Mouse (Mus musculus) forebrain, embryonic 12.5 days (tissue): ENCODE measurements around the gene Slc39a11. TPM values are rescaled to one million over a fixed set of nuclear protein-coding genes. Genes with fewer than 3 reads are reported as not detected.
A peak's percentile ranks its signal among the peaks of the same experiment; 100 is the strongest.

ENCODE experiments used
- ATAC-seq: fragments of 200-750 bp; cut with Nextera tagmentation; 2 replicates; pipeline ENCODE4 v1.8.0; 2017; ENCODE audit warnings: moderate TSS enrichment; ENCODE audit not compliant: low FRiP score
- H3K27ac ChIP-seq: fragments of 300-500 bp; sonication (generic); 2 replicates; pipeline ENCODE4 v1.5.1; 2016; ENCODE audit warnings: mild to moderate bottlenecking
- H3K27me3 ChIP-seq: fragments of 300-500 bp; sonication (generic); 2 replicates; pipeline ENCODE4 v1.6.1; 2016; ENCODE audit warnings: mild to moderate bottlenecking
- H3K36me3 ChIP-seq: fragments of 300-500 bp; sonication (generic); replicated peaks from 2 replicates; pipeline ENCODE4 v1.6.1; 2016; ENCODE audit warnings: mild to moderate bottlenecking
- H3K4me1 ChIP-seq: fragments of 300-500 bp; sonication (generic); 2 replicates; pipeline ENCODE4 v1.6.1; 2016
- H3K4me2 ChIP-seq: fragments of 300-500 bp; sonication (generic); 2 replicates; pipeline ENCODE4 v1.6.1; 2016; ENCODE audit warnings: mild to moderate bottlenecking, moderate library complexity
- H3K4me3 ChIP-seq: fragments of 300-500 bp; sonication (generic); replicated peaks from 2 replicates; pipeline ENCODE4 v1.5.1; 2016; ENCODE audit warnings: mild to moderate bottlenecking
- H3K9ac ChIP-seq: fragments of 300-500 bp; sonication (generic); 2 replicates; pipeline ENCODE4 v1.6.1; 2016; ENCODE audit warnings: mild to moderate bottlenecking
- H3K9me3 ChIP-seq: fragments of 300-500 bp; sonication (generic); 2 replicates; pipeline ENCODE4 v1.6.1; 2016
- WGBS: fragments of 180-500 bp; shearing (Covaris S2); methylation state at CpG from one replicate; pipeline ENCODE4 v1.1.7; 2016; 5-methylcytosine and 5-hydroxymethylcytosine counted together
- polyA plus RNA-seq: library from polyadenylated mRNA; unstranded; fragments of >200 nt; fragmentation: Nextera tagmentation; extraction: Ambion mirVana; gene quantifications from 2 replicates; pipeline ENCODE4 v1.2.1, GENCODE M21; 2016

The Slc39a11 gene
- polyA plus RNA-seq, 1 experiment from 2014 or later = 25.1 TPM

DNA sequence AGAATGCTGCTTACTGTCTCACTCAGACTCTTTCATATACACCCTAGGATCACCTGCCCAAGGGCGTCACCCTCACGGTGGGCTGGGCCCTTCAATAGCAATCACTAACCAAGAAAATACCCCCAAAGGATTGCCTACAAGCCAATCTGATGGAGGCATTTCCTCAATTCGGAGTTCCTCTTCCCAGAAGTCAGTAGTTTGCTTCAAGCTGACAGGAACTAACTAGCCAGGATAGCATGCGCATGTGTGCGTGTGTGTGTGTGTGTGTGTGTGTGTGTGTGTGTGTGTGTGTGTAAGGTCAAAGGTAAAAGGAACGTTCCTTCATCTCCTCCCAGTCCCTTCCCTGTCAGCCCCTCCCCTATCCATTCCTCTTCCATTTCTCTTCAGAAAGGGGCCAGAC lies 199.9 kb downstream of the Slc39a11 start:
- 86% methylated on average over 6 of the region's 6 CpGs for WGBS
- ATAC-seq = no peak
- Histone ChIP-seq H3K9ac (no peak overlapping the region), H3K27ac (no peak overlapping the region), H3K4me1 (peaks cover 23% of the 10 kb centered on the region), H3K36me3 (no peaks in the 10 kb centered on the region), H3K27me3 (peaks cover 3% of the 10 kb centered on the region), H3K9me3 (no peaks in the 10 kb centered on the region), H3K4me2 (no peak overlapping the region), H3K4me3 (no peak overlapping the region)

DNA sequence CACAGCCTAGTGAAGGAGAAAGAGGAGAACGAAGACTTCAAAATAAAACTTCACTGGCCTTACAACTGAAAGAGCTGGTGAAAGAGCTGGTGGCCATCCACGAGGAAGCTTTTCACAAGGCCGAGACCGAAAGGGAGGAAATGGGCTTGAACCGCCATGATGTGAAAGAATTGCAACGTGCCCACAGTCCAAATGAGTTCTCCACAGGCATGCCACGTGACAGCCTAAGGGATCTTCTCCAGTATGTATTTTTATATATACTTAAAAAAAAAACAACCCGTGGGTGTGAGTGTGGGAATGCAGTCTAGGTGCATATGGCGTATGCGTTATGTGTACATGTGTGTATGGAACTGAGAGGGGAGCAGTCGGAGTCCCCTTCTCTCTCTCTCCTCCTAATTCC lies 207.8 kb downstream of the Slc39a11 start:
- no peak overlapping the region for H3K4me2 ChIP-seq
- no peak overlapping the region for H3K27ac ChIP-seq
- H3K36me3 ChIP-seq = no peaks in the 10 kb centered on the region
- no peak for ATAC-seq
- H3K4me3 ChIP-seq = no peak overlapping the region
- H3K9ac ChIP-seq = no peak overlapping the region
- peaks cover 21% of the 10 kb centered on the region for H3K4me1 ChIP-seq
- 95% methylated on average over 11 of the region's 11 CpGs for whole genome bisulfite sequencing
- peaks cover 5% of the 10 kb centered on the region; the same call in 1 of the 2 replicates for H3K9me3 ChIP-seq
- H3K27me3 ChIP-seq = peaks cover 63% of the 10 kb centered on the region

DNA sequence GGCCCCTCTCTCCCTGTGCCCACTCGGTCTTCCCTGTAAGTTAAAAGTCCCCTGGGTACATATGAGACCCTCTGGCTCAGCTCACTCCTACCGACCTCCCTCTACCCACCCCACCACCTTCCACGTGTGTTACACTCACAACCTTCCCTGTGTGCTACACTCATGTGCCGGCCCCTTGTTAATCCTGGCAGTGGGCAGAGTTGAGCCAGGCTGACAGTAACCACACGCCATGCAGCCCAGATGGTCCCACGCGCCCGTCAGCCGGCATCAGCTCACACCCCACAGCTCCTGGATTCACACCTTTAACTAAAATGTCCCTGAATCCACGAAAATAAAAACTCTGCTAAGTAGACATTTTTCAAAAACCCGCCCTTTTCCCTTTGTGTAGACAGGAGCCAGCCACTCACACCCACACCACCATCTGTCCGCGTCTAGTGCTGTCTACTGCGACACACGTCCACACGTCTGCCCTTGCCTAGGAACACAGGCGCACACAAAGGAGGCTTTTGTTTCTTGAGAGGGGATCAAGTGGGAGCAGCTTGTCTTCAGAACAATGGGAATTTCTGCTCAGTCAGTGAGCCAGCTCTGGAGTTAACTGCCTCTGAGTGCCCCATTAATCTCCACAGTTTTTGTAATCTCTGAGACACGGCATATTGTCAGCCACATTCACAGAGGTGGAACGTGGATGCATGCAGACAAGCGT lies 210.4 kb downstream of the Slc39a11 start:
- ATAC-seq = peak; percentile 92
- peak overlapping the region; percentile 89 for H3K27ac ChIP-seq
- 21% methylated on average over 20 of the region's 20 CpGs for WGBS

DNA sequence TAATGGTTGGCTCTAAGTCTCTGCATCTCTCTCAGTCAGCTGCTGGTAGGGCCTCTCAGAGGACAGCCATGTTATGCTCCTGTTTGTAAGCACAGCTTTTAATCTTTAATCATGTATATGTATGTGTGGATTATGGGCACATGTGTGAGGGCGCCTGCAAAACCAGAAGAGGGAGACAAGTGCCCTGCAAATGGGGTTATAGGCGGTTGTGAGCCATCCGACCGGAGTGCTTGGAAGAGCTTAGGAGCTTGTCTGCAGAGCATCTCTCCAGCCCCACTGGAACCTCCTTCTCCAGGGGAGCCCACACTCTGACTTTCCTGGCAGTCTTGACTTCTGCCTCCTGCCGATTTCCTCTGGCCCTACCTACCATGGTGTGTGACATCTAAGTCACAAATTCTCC lies 211.0 kb downstream of the Slc39a11 start:
- H3K4me1 ChIP-seq = peaks cover 32% of the 10 kb centered on the region
- no peak overlapping the region; the same call in 1 of the 2 replicates for H3K9ac ChIP-seq
- H3K36me3 ChIP-seq = no peaks in the 10 kb centered on the region
- peaks cover 77% of the 10 kb centered on the region for H3K27me3 ChIP-seq
- peaks cover 5% of the 10 kb centered on the region; the same call in 1 of the 2 replicates for H3K9me3 ChIP-seq
- peak overlapping the region; percentile 36; the same call in 1 of the 2 replicates for H3K4me2 ChIP-seq
- peak; percentile 51 for ATAC-seq
- WGBS = 78% methylated on average over 5 of the region's 5 CpGs
- H3K27ac ChIP-seq = peak overlapping the region; percentile 89
- no peak overlapping the region for H3K4me3 ChIP-seq

More for the DNA sequence above, 210.4 kb downstream of the Slc39a11 start:
- no peaks in the 10 kb centered on the region for H3K36me3 ChIP-seq
- H3K9me3 ChIP-seq = peaks cover 5% of the 10 kb centered on the region; the same call in 1 of the 2 replicates
- peak overlapping the region; percentile 33; the same call in 1 of the 2 replicates for H3K9ac ChIP-seq
- H3K4me3 ChIP-seq = no peak overlapping the region
- peaks cover 32% of the 10 kb centered on the region for H3K4me1 ChIP-seq
- peak overlapping the region; percentile 36 for H3K4me2 ChIP-seq
- peaks cover 76% of the 10 kb centered on the region for H3K27me3 ChIP-seq

DNA sequence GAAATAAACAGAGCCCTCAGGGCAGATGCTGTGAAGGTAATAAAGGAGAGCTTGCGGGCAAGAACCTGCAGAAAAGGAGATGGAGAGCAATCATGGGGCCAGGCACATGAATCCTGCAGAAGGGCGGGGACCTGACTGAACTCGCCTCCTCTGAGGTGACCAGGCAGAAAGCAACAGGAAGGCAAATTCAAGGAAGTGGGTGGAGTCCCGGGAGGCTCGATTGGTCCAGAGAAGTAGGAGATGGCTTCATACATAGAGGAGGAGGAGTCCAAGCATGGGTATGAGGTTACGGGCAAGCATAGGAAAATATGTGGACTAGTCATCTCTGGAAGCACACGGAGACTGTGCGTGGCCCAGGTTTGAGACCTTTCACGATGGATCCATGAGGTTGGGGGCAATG lies 212.5 kb downstream of the Slc39a11 start:
- Histone ChIP-seq H3K27ac (no peak overlapping the region), H3K36me3 (no peaks in the 10 kb centered on the region), H3K4me2 (no peak overlapping the region), H3K4me3 (no peak overlapping the region), H3K27me3 (peaks cover 65% of the 10 kb centered on the region), H3K9ac (no peak overlapping the region), H3K9me3 (peaks cover 5% of the 10 kb centered on the region; the same call in 1 of the 2 replicates), H3K4me1 (peaks cover 32% of the 10 kb centered on the region)
- 94% methylated on average over 9 of the region's 9 CpGs for WGBS
- ATAC-seq = no peak

DNA sequence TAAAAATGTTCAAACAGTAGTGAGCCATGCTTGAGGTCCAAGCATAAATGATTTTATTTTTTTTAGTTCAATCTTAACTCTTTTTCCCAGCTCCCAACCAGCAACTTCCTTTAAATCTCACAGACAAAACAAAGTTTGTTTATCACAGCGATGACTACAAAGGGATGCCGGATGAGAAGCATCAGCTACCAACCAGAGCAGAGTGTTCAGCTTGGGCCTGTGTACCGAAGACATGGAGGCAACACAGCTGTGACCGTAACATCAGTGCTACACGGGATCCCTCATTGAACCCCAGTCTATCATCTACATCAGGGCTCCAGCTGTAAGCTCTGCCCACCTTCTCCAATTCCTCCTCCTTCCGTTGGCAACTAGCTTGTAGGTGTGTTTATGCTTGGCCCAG lies 213.6 kb downstream of the Slc39a11 start:
- no peak for ATAC-seq
- no peak overlapping the region for H3K9ac ChIP-seq
- H3K4me1 ChIP-seq = peaks cover 32% of the 10 kb centered on the region
- no peaks in the 10 kb centered on the region for H3K36me3 ChIP-seq
- no peak overlapping the region for H3K4me2 ChIP-seq
- no peak overlapping the region for H3K27ac ChIP-seq
- 95% methylated on average over 6 of the region's 6 CpGs for WGBS
- H3K27me3 ChIP-seq = peaks cover 55% of the 10 kb centered on the region
- H3K4me3 ChIP-seq = no peak overlapping the region
- peaks cover 5% of the 10 kb centered on the region; the same call in 1 of the 2 replicates for H3K9me3 ChIP-seq

DNA sequence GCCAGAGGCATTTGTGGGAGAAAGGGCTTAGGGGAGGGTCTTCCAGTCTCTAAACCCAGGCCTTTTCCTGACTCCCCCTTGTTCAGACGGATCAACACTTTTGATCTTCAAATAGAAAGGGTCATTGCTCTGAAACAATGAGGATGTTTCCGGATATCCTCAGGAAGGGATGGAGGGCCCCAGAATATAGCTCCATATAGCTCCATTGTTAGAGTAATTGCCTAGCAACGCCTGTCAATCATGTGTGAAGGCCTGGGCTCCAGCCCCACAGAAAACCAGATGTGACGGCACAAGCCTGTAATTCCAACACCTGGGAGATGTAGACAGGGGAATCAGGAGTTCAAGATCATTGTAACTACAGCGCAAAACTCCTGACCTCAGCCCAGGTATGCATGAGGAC lies 214.2 kb downstream of the Slc39a11 start:
- Histone ChIP-seq H3K36me3 (no peaks in the 10 kb centered on the region), H3K4me1 (peaks cover 35% of the 10 kb centered on the region), H3K27me3 (peaks cover 50% of the 10 kb centered on the region), H3K4me2 (no peak overlapping the region), H3K27ac (no peak overlapping the region), H3K9me3 (no peaks in the 10 kb centered on the region; the same call in 1 of the 2 replicates), H3K4me3 (no peak overlapping the region), H3K9ac (no peak overlapping the region)
- ATAC-seq = no peak
- 40% methylated on average over 5 of the region's 5 CpGs for WGBS

DNA sequence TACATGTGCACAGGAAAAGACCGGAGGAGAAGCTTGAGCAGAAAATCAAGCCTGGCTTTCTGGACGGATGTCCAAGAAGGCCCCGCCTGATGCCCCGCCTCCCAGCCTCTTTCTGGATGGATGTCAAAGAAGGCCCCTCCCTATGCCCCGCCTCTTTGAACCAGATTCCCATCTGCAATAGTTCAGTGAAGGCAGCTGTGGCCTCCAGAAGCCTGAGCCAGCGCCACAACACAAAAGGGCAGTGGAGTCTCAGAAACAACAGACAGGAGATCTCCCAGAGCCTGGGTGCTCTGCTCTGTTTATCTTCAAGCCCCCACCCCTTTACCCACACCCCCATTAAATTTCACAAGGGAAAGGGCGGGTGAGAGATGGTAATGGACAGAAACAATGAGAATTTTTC lies 218.7 kb downstream of the Slc39a11 start:
- Histone ChIP-seq H3K9me3 (no peaks in the 10 kb centered on the region), H3K4me1 (peaks cover 17% of the 10 kb centered on the region), H3K27me3 (peaks cover 21% of the 10 kb centered on the region), H3K4me3 (no peak overlapping the region), H3K36me3 (no peaks in the 10 kb centered on the region), H3K27ac (no peak overlapping the region), H3K4me2 (no peak overlapping the region), H3K9ac (no peak overlapping the region)
- WGBS = 67% methylated on average over 7 of the region's 7 CpGs
- ATAC-seq = no peak

DNA sequence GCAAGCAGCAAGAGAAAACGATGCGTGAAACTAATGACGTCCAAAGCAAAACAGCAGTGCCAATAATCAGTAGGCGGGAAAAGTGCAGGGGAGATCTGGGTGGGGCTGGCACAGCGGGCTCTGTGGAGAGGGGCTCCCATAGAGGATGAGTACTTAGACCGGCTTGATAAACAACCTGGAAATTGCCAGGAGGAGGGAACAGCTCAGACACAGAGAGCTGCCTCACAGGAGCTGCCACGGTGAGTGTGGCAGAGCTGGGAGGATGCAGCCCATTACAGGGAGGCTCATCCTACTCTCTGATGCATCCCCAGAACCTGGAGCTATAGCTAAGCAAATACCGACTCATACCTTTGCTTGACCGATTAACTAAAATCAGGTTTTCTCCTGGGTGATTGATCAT lies 224.0 kb downstream of the Slc39a11 start:
- ATAC-seq = 0 out of 2 replicates have a peak, but pooled peaks have one; percentile 44
- Histone ChIP-seq H3K27me3 (no peaks in the 10 kb centered on the region; the same call in 1 of the 2 replicates), H3K4me1 (peaks cover 15% of the 10 kb centered on the region), H3K9ac (no peak overlapping the region), H3K4me2 (no peak overlapping the region), H3K9me3 (no peaks in the 10 kb centered on the region), H3K36me3 (no peaks in the 10 kb centered on the region), H3K27ac (peak overlapping the region; percentile 51; the same call in 1 of the 2 replicates), H3K4me3 (no peak overlapping the region)
- WGBS = 66% methylated on average over 9 of the region's 9 CpGs

DNA sequence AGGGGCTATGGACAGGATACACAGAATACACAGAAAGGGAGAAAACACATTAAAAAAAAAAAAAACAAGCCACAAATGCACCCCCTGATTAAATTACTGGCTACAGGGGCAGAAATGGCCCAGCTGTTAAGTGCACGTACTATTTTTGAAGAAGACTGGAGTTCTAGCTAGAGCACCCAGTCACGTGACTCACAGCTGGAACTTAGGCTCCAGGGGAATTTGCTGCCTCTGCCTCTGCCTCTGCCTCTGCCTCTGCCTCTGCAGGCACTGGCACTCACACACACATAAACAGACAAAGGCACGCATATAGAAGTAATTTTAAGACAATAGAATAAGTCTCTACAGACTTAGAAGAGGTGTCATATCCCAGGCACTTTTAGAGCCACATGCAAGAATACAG lies 224.4 kb downstream of the Slc39a11 start:
- no peak overlapping the region for H3K9ac ChIP-seq
- no peaks in the 10 kb centered on the region for H3K9me3 ChIP-seq
- peaks cover 15% of the 10 kb centered on the region for H3K4me1 ChIP-seq
- no peaks in the 10 kb centered on the region for H3K36me3 ChIP-seq
- no peaks in the 10 kb centered on the region; the same call in 1 of the 2 replicates for H3K27me3 ChIP-seq
- no peak overlapping the region for H3K4me2 ChIP-seq
- no peak overlapping the region for H3K4me3 ChIP-seq
- 76% methylated on average over 3 of the region's 3 CpGs for WGBS
- no peak overlapping the region for H3K27ac ChIP-seq
- no peak for ATAC-seq

DNA sequence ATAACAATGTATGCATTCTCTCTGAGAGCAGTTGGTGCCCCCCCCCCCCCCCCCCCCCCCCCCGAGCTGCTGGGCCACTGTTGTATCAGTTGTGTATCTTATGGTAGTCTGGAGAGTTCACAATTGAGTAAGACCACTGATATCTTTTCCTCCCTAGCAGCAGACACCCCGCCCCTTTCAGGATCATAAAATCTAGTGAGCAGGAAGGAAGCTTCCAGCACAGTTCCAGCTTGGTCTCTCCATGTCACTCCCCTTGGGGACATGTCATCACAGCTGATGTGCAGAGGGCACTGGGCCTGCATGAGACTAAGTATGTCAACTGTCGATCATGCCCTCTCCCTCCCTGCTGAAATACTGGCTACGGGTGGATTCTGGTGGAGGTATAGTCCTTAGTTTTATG lies 225.1 kb downstream of the Slc39a11 start:
- Histone ChIP-seq H3K9me3 (no peaks in the 10 kb centered on the region), H3K4me1 (peaks cover 15% of the 10 kb centered on the region), H3K36me3 (no peaks in the 10 kb centered on the region), H3K4me3 (no peak overlapping the region), H3K27ac (no peak overlapping the region), H3K9ac (no peak overlapping the region), H3K4me2 (no peak overlapping the region), H3K27me3 (no peaks in the 10 kb centered on the region; the same call in 1 of the 2 replicates)
- ATAC-seq = no peak
- WGBS = 94% methylated on average over 3 of the region's 4 CpGs

DNA sequence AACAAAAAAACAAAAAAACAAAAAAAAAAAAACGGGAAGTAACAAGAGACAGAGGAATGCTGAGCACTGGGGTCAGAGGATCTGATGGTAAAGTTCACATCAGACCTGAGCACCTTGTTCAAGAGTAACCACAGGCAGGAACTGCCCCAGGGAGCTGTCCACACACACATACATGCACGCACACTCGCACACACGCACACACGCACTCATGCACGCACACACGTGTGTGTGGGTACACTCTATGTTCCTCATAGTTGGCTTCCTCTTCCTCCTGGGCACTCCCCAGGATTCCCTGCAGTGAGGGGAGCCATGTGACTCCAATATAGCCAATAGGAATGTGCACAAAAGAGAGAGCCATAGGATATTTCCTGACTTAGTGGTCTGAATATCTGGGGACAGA lies 227.3 kb downstream of the Slc39a11 start:
- no peaks in the 10 kb centered on the region; the same call in 1 of the 2 replicates for H3K27me3 ChIP-seq
- no peaks in the 10 kb centered on the region for H3K9me3 ChIP-seq
- peaks cover 17% of the 10 kb centered on the region for H3K4me1 ChIP-seq
- no peak overlapping the region for H3K27ac ChIP-seq
- H3K4me2 ChIP-seq = no peak overlapping the region
- H3K4me3 ChIP-seq = no peak overlapping the region
- H3K9ac ChIP-seq = no peak overlapping the region
- no peak for ATAC-seq
- WGBS = 96% methylated on average over 7 of the region's 7 CpGs
- H3K36me3 ChIP-seq = no peaks in the 10 kb centered on the region
